Comparison of ENCODE assay signal across 7 mouse cellular contexts in genomic region chr7:24377091-24377865, GRCm38 (mm10). TPM values are rescaled to one million over a fixed set of nuclear protein-coding genes. Genes with fewer than 3 reads are reported as not detected.
DNase-seq lines count a peak whose midpoint lies in the region; ATAC-seq and TF ChIP-seq lines count a peak whose summit lies in the region.

No protein-coding gene starts in this region.

- peak; percentile 96 for DNase-seq in MEL (ENCODE audit: low read depth, low spot score)
- peak; percentile 66 for DNase-seq in adrenal gland, postnatal 25 days
- DNase-seq in heart, postnatal 36 days, result peak; percentile 33 to 37
- no peak for DNase-seq in frontal cortex, postnatal 25 days (ENCODE audit: low spot score in 2 of 2)

- peaks cover 16 to 50% of the 10 kb centered on the region in 2 experiments for H3K4me1 ChIP-seq in MEL (ENCODE audit: control insufficient read depth in 1 of 2, insufficient read depth in 2 of 2, low read length in 2 of 2)
- H3K4me1 ChIP-seq in embryonic facial prominence, embryonic 15.5 days, result peaks cover 33% of the 10 kb centered on the region
- H3K4me1 ChIP-seq in liver, embryonic 15.5 days (replicated peaks), result peaks cover 99% of the 10 kb centered on the region
- H3K4me1 ChIP-seq in neural tube, embryonic 13.5 days (replicated peaks), result peaks cover 35% of the 10 kb centered on the region

- H3K9me3 ChIP-seq in MEL (replicated peaks; ENCODE audit: insufficient read depth, low read length), result no peaks in the 10 kb centered on the region
- no peaks in the 10 kb centered on the region for H3K9me3 ChIP-seq in embryonic facial prominence, embryonic 15.5 days (replicated peaks)
- H3K9me3 ChIP-seq in liver, embryonic 15.5 days (replicated peaks), result no peaks in the 10 kb centered on the region
- no peaks in the 10 kb centered on the region for H3K9me3 ChIP-seq in neural tube, embryonic 13.5 days

- H3K4me2 ChIP-seq in embryonic facial prominence, embryonic 15.5 days (replicated peaks), result peak overlapping the region; percentile 53
- H3K4me2 ChIP-seq in liver, embryonic 15.5 days, result peak overlapping the region; percentile 92
- peak overlapping the region; percentile 54 for H3K4me2 ChIP-seq in neural tube, embryonic 13.5 days

- H3K27me3 ChIP-seq in MEL (ENCODE audit: control insufficient read depth in 1 of 2, insufficient read depth in 2 of 2, low read length in 2 of 2), result no peaks in the 10 kb centered on the region
- H3K27me3 ChIP-seq in embryonic facial prominence, embryonic 15.5 days, result 0 out of 2 replicates have a peak, but pooled peaks cover 10% of the 10 kb centered on the region
- no peaks in the 10 kb centered on the region for H3K27me3 ChIP-seq in liver, embryonic 15.5 days
- H3K27me3 ChIP-seq in neural tube, embryonic 13.5 days, result peaks cover 12% of the 10 kb centered on the region

- peaks cover 22 to 49% of the 10 kb centered on the region in 2 experiments for H3K36me3 ChIP-seq in MEL (ENCODE audit: control insufficient read depth in 1 of 2, insufficient read depth in 2 of 2, low read length in 2 of 2)
- H3K36me3 ChIP-seq in embryonic facial prominence, embryonic 15.5 days, result no peaks in the 10 kb centered on the region
- H3K36me3 ChIP-seq in liver, embryonic 15.5 days (replicated peaks), result peaks cover 87% of the 10 kb centered on the region
- no peaks in the 10 kb centered on the region for H3K36me3 ChIP-seq in neural tube, embryonic 13.5 days

- peak in 2 of 3 experiments; percentile 67 to 76; a peak in 5 of 6 replicates for TF ChIP-seq CTCF in MEL (IDR thresholded peaks at IDR 0.05 in 2 of 3, conservative IDR thresholded peaks at IDR 0.05 in 1 of 3; ENCODE audit: control insufficient read depth in 1 of 3, insufficient read depth in 1 of 3, low read depth in 2 of 3, low read length in 3 of 3, poor library complexity in 1 of 3, severe bottlenecking in 1 of 3)

- peaks cover 33% of the 10 kb centered on the region for H3K79me2 ChIP-seq in MEL (ENCODE audit: control insufficient read depth, insufficient read depth, low read length, poor library complexity)

- ATAC-seq in embryonic facial prominence, embryonic 15.5 days (ENCODE audit: insufficient number of reproducible peaks, low FRiP score, low TSS enrichment, low read depth), result 0 out of 2 replicates have a peak, but pooled peaks have one; percentile 9
- ATAC-seq in liver, embryonic 15.5 days (ENCODE audit: insufficient read depth), result peak; percentile 97
- no peak for ATAC-seq in neural tube, embryonic 13.5 days (ENCODE audit: low read depth)

- peak; percentile 88 to 98 for TF ChIP-seq EP300 in MEL (IDR thresholded peaks at IDR 0.05; ENCODE audit: low read depth in 1 of 2, low read length in 2 of 2)

- H3K9ac ChIP-seq in MEL (ENCODE audit: control insufficient read depth, low read depth, low read length, poor library complexity, severe bottlenecking), result peak overlapping the region; percentile 39
- no peak overlapping the region for H3K9ac ChIP-seq in embryonic facial prominence, embryonic 15.5 days
- H3K9ac ChIP-seq in liver, embryonic 15.5 days, result peak overlapping the region; percentile 81
- peak overlapping the region; percentile 54 for H3K9ac ChIP-seq in neural tube, embryonic 13.5 days

- H3K4me3 ChIP-seq in MEL (ENCODE audit: control insufficient read depth in 1 of 2, insufficient read depth in 1 of 2, low read depth in 2 of 2, low read length in 2 of 2), result no peak overlapping the region
- peak overlapping the region; percentile 34 for H3K4me3 ChIP-seq in embryonic facial prominence, embryonic 15.5 days (replicated peaks)
- H3K4me3 ChIP-seq in liver, embryonic 15.5 days (replicated peaks), result peak overlapping the region; percentile 62
- peak overlapping the region; percentile 29 for H3K4me3 ChIP-seq in neural tube, embryonic 13.5 days

- WGBS in embryonic facial prominence, embryonic 15.5 days, result 7% methylated on average over 49 of the region's 49 CpGs
- 11% methylated on average over 49 of the region's 49 CpGs for WGBS in liver, embryonic 15.5 days (ENCODE audit: insufficient replicate concordance)
- WGBS in neural tube, embryonic 13.5 days, result 8% methylated on average over 49 of the region's 49 CpGs

- intact Hi-C loops in heart, postnatal 36 days (cut with DNase I), result no loop called here

- H3K27ac ChIP-seq in MEL (ENCODE audit: control insufficient read depth, low read depth, low read length), result peak overlapping the region; percentile 93
- no peak overlapping the region for H3K27ac ChIP-seq in embryonic facial prominence, embryonic 15.5 days (replicated peaks)
- peak overlapping the region; percentile 98 for H3K27ac ChIP-seq in liver, embryonic 15.5 days (replicated peaks)
- H3K27ac ChIP-seq in neural tube, embryonic 13.5 days (replicated peaks), result no peak overlapping the region

- no peak for TF ChIP-seq RAD21 in MEL (IDR thresholded peaks at IDR 0.05; ENCODE audit: low read depth, low read length)

- peak in 1 of 2 experiments; percentile 8; a peak in 1 of 4 replicates for TF ChIP-seq POLR2A in MEL (IDR thresholded peaks at IDR 0.05; ENCODE audit: control insufficient read depth in 1 of 2, insufficient read depth in 1 of 2, low read depth in 1 of 2, low read length in 2 of 2, poor library complexity in 1 of 2)

TF ChIP-seq in MEL, 35 proteins besides CTCF, POLR2A, EP300 and RAD21 (continues in another document):
- TF ChIP-seq BHLHE40 (IDR thresholded peaks at IDR 0.05; ENCODE audit: borderline replicate concordance, low read depth, low read length), result peak; percentile 93
- TF ChIP-seq MYB (IDR thresholded peaks at IDR 0.05; ENCODE audit: low read depth, low read length), result peak; percentile 55
- TF ChIP-seq TCF12 (IDR thresholded peaks at IDR 0.05; ENCODE audit: low read depth, low read length), result peak; percentile 100
- TF ChIP-seq KAT2A (conservative IDR thresholded peaks at IDR 0.05; ENCODE audit: low read depth, low read length), result no peak
- TF ChIP-seq ZNF384 (IDR thresholded peaks at IDR 0.05; ENCODE audit: low read depth, low read length), result no peak
- TF ChIP-seq SIN3A (IDR thresholded peaks at IDR 0.05; ENCODE audit: low read length), result peak; percentile 91
- no peak for TF ChIP-seq NELFE (IDR thresholded peaks at IDR 0.05; ENCODE audit: low read depth, low read length)
- no peak for TF ChIP-seq ZKSCAN1 (IDR thresholded peaks at IDR 0.05; ENCODE audit: low read depth, low read length)
- no peak for TF ChIP-seq JUND (IDR thresholded peaks at IDR 0.05; ENCODE audit: low read depth, low read length)
- TF ChIP-seq ETS1 (IDR thresholded peaks at IDR 0.05; ENCODE audit: low read depth, low read length), result peak; percentile 95
- no peak for TF ChIP-seq POLR2AphosphoS5 (IDR thresholded peaks at IDR 0.05; ENCODE audit: borderline replicate concordance, low read depth, low read length)
- peak; percentile 100 for TF ChIP-seq TAL1 (IDR thresholded peaks at IDR 0.05; ENCODE audit: low read length)
- TF ChIP-seq ELF1 (IDR thresholded peaks at IDR 0.05; ENCODE audit: low read depth, low read length), result peak; percentile 42; the same call in 1 of the 2 replicates
- peak; percentile 88 for TF ChIP-seq MAZ (IDR thresholded peaks at IDR 0.05; ENCODE audit: low read depth, low read length)
- peak; percentile 54; the same call in 1 of the 2 replicates for TF ChIP-seq MXI1 (IDR thresholded peaks at IDR 0.05; ENCODE audit: low read depth, low read length)
- TF ChIP-seq RCOR1 (IDR thresholded peaks at IDR 0.05; ENCODE audit: low read depth, low read length), result peak; percentile 78; the same call in 1 of the 2 replicates

RNA-seq across cellular contexts. Expression of gene Kcnn4, which starts 7.2 kb away (rescaled TPM):
- 175 and 256 TPM in 2 replicates for total RNA-seq in MEL (2012; rRNA removed)
- 100 to 1,000 TPM in 1 of 2 experiments, not detected in 1; 188 TPM for polyA plus RNA-seq in MEL (2012; ENCODE audit: insufficient read depth in 1 of 2, insufficient read length in 2 of 2, low read depth in 1 of 2, low replicate concordance in 2 of 2, missing spikeins in 1 of 2)
- total RNA-seq in adrenal gland, postnatal 25 days (2021), result 0.21 TPM in 1 of 2 replicates, not detected in the other
- 3.1 and 4.0 TPM in 2 replicates for polyA plus RNA-seq in embryonic facial prominence, embryonic 15.5 days (2015; fragmentation: Nextera tagmentation; extraction: Ambion mirVana)
- total RNA-seq in heart, postnatal 36 days (2021), result under 1 TPM; 0.42 to 0.62 TPM
- polyA plus RNA-seq in liver, embryonic 15.5 days (2015; fragmentation: Nextera tagmentation; extraction: Ambion mirVana), result 127 and 144 TPM in 2 replicates
- polyA plus RNA-seq in neural tube, embryonic 13.5 days (2015; fragmentation: Nextera tagmentation; extraction: Ambion mirVana), result 2.1 and 2.2 TPM in 2 replicates

RNA-seq across cellular contexts. Expression of gene Smg9, which starts 22.1 kb away (rescaled TPM):
- 47.5 and 54.6 TPM in 2 replicates for total RNA-seq in MEL (2012; rRNA removed)
- 10 to 100 TPM in 1 of 2 experiments, not detected in 1; 95.3 TPM for polyA plus RNA-seq in MEL (2012; ENCODE audit: insufficient read depth in 1 of 2, insufficient read length in 2 of 2, low read depth in 1 of 2, low replicate concordance in 2 of 2, missing spikeins in 1 of 2)
- 26.6 and 29.1 TPM in 2 replicates for total RNA-seq in adrenal gland, postnatal 25 days (2021)
- polyA plus RNA-seq in embryonic facial prominence, embryonic 15.5 days (2015; fragmentation: Nextera tagmentation; extraction: Ambion mirVana), result 24.8 and 27.6 TPM in 2 replicates
- 1 to 10 TPM; 7.1 to 9.6 TPM for total RNA-seq in heart, postnatal 36 days (2021)
- 14.8 and 15.9 TPM in 2 replicates for polyA plus RNA-seq in liver, embryonic 15.5 days (2015; fragmentation: Nextera tagmentation; extraction: Ambion mirVana)
- 36.2 and 37.7 TPM in 2 replicates for polyA plus RNA-seq in neural tube, embryonic 13.5 days (2015; fragmentation: Nextera tagmentation; extraction: Ambion mirVana)

RNA-seq across cellular contexts. Expression of gene Lypd5, which starts 28.3 kb away (rescaled TPM):
- not detected in 2 replicates for total RNA-seq in MEL (2012; rRNA removed)
- not detected for polyA plus RNA-seq in MEL (2012; ENCODE audit: insufficient read depth in 1 of 2, insufficient read length in 2 of 2, low read depth in 1 of 2, low replicate concordance in 2 of 2, missing spikeins in 1 of 2)
- not detected in 2 replicates for total RNA-seq in adrenal gland, postnatal 25 days (2021)
- polyA plus RNA-seq in embryonic facial prominence, embryonic 15.5 days (2015; fragmentation: Nextera tagmentation; extraction: Ambion mirVana), result 30.8 and 40.2 TPM in 2 replicates
- total RNA-seq in heart, postnatal 36 days (2021), result not detected
- polyA plus RNA-seq in liver, embryonic 15.5 days (2015; fragmentation: Nextera tagmentation; extraction: Ambion mirVana), result not detected in 2 replicates
- not detected in 2 replicates for polyA plus RNA-seq in neural tube, embryonic 13.5 days (2015; fragmentation: Nextera tagmentation; extraction: Ambion mirVana)

RNA-seq across cellular contexts. Expression of gene Tescl, which starts 43.5 kb away (rescaled TPM):
- total RNA-seq in MEL (2012; rRNA removed), result not detected in 2 replicates
- not detected for polyA plus RNA-seq in MEL (2012; ENCODE audit: insufficient read depth in 1 of 2, insufficient read length in 2 of 2, low read depth in 1 of 2, low replicate concordance in 2 of 2, missing spikeins in 1 of 2)
- 1.0 and 1.1 TPM in 2 replicates for total RNA-seq in adrenal gland, postnatal 25 days (2021)
- polyA plus RNA-seq in embryonic facial prominence, embryonic 15.5 days (2015; fragmentation: Nextera tagmentation; extraction: Ambion mirVana), result not detected in 2 replicates
- not detected for total RNA-seq in heart, postnatal 36 days (2021)
- polyA plus RNA-seq in liver, embryonic 15.5 days (2015; fragmentation: Nextera tagmentation; extraction: Ambion mirVana), result not detected in 2 replicates
- 0.31 TPM in 1 of 2 replicates, not detected in the other for polyA plus RNA-seq in neural tube, embryonic 13.5 days (2015; fragmentation: Nextera tagmentation; extraction: Ambion mirVana)

Comparison
In these comparisons a context has a peak if more than half of its experiments do, and no peak if none do; other contexts are left out.
1. DNase-seq: peak in MEL (single experiment), adrenal gland, postnatal 25 days (single experiment) and heart, postnatal 36 days (2 of 2); none in frontal cortex, postnatal 25 days (0 of 2).
2. H3K27ac ChIP-seq: peak in MEL (single experiment) and liver, embryonic 15.5 days (single experiment); none in embryonic facial prominence, embryonic 15.5 days (single experiment) and neural tube, embryonic 13.5 days (single experiment).
3. H3K4me3 ChIP-seq: peak in embryonic facial prominence, embryonic 15.5 days (single experiment), liver, embryonic 15.5 days (single experiment) and neural tube, embryonic 13.5 days (single experiment); none in MEL (0 of 2).
4. RNA of gene Lypd5, which starts 28.3 kb away (polyA plus RNA-seq): 30.8 to 40.2 TPM in embryonic facial prominence, embryonic 15.5 days; not detected in MEL, not detected in liver, embryonic 15.5 days and not detected in neural tube, embryonic 13.5 days; every median in the first group is over 10 times any median in the second.
5. Peak in every context shown above with its lines, with median percentiles within 50 percentile points of each other: H3K4me2 ChIP-seq.